In the genomic region with DNA sequence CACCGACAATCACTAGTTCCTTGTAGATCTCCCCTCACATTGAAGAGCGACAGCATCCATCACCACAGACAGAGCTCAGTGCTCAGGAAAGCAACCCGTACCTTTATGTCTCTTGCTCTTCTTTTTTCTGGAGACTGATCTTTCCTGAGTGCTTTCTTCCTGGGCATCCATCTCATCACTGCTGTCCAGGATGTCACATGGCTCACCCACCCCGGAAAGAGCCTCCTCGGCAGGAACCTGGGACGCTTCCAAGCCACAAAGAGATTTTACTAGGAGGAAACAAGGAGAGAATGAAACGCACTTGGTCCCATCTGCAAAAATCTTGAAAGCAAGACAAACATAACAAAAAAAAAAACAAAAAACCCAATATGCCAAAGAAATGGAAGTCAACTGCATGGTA, we compare ENCODE assay signal across 9 mouse cellular contexts. TPM values are rescaled to one million over a fixed set of nuclear protein-coding genes. Genes with fewer than 3 reads are reported as not detected.
DNase-seq lines count a peak whose midpoint lies in the region; ATAC-seq and TF ChIP-seq lines count a peak whose summit lies in the region.
"Had no signal": no experiment of that assay in that cellular context is flagged by ENCODE, and none has a peak within 500 bp of the region (broad histone marks: within the 10 kb centered on the region; RNA-seq: fewer than 3 reads in every experiment).

No protein-coding gene starts in this region.

- no peak overlapping the region for H3K27ac ChIP-seq in kidney, embryonic 15.5 days
- peak overlapping the region; percentile 65 for H3K27ac ChIP-seq in bone marrow macrophage, adult 2 months (ENCODE audit: insufficient read depth, low read depth, low read length)
- no peak overlapping the region for H3K27ac ChIP-seq in hindbrain, postnatal 0 days
- H3K27ac ChIP-seq in neural tube, embryonic 12.5 days, result no peak overlapping the region

- H3K9ac ChIP-seq in kidney, embryonic 15.5 days, result peak overlapping the region; percentile 96
- peak overlapping the region; percentile 98; the same call in 1 of the 2 replicates for H3K9ac ChIP-seq in hindbrain, postnatal 0 days (replicated peaks; ENCODE audit: low read length)
- peak overlapping the region; percentile 93; the same call in 1 of the 2 replicates for H3K9ac ChIP-seq in neural tube, embryonic 12.5 days

- peaks cover 47% of the 10 kb centered on the region for H3K36me3 ChIP-seq in kidney, embryonic 15.5 days
- H3K36me3 ChIP-seq in hindbrain, postnatal 0 days (ENCODE audit: insufficient read depth, low read length), result peaks cover 18% of the 10 kb centered on the region; the same call in 1 of the 2 replicates
- H3K36me3 ChIP-seq in neural tube, embryonic 12.5 days, result peaks cover 29% of the 10 kb centered on the region

- peak overlapping the region; percentile 78 for H3K4me2 ChIP-seq in kidney, embryonic 15.5 days
- H3K4me2 ChIP-seq in hindbrain, postnatal 0 days (ENCODE audit: low read depth, low read length), result peak overlapping the region; percentile 63
- H3K4me2 ChIP-seq in neural tube, embryonic 12.5 days (replicated peaks), result peak overlapping the region; percentile 71

- H3K4me3 ChIP-seq in kidney, embryonic 15.5 days (replicated peaks), result peak overlapping the region; percentile 85
- peak overlapping the region; percentile 98 for H3K4me3 ChIP-seq in bone marrow macrophage, adult 2 months (ENCODE audit: insufficient read depth, low read length)
- H3K4me3 ChIP-seq in hindbrain, postnatal 0 days (ENCODE audit: low read length), result peak overlapping the region; percentile 80
- peak overlapping the region; percentile 86; the same call in 1 of the 2 replicates for H3K4me3 ChIP-seq in neural tube, embryonic 12.5 days

- peaks cover 18% of the 10 kb centered on the region for H3K4me1 ChIP-seq in kidney, embryonic 15.5 days
- peaks cover 7% of the 10 kb centered on the region for H3K4me1 ChIP-seq in bone marrow macrophage, adult 2 months (ENCODE audit: control insufficient read depth, insufficient read depth, low read length)
- peaks cover 12% of the 10 kb centered on the region for H3K4me1 ChIP-seq in hindbrain, postnatal 0 days (ENCODE audit: insufficient read depth, low read length)
- H3K4me1 ChIP-seq in neural tube, embryonic 12.5 days, result peaks cover 13% of the 10 kb centered on the region

- ATAC-seq in kidney, embryonic 15.5 days (replicated peaks; ENCODE audit: low FRiP score), result no peak
- ATAC-seq in hindbrain, postnatal 0 days, result no peak
- no peak for ATAC-seq in neural tube, embryonic 12.5 days (ENCODE audit: low FRiP score, low read depth)

- no peak for TF ChIP-seq CTCF in bone marrow macrophage, adult 2 months (IDR thresholded peaks at IDR 0.05; ENCODE audit: low read depth, low read length)
- TF ChIP-seq CTCF in hindbrain, postnatal 0 days (IDR thresholded peaks at IDR 0.05; ENCODE audit: low read depth), result no peak

- no peaks in the 10 kb centered on the region for H3K9me3 ChIP-seq in kidney, embryonic 15.5 days (replicated peaks)
- H3K9me3 ChIP-seq in hindbrain, postnatal 0 days (ENCODE audit: low read length), result no peaks in the 10 kb centered on the region
- no peaks in the 10 kb centered on the region for H3K9me3 ChIP-seq in neural tube, embryonic 12.5 days

- no peak for DNase-seq in kidney, adult 18-20 months
- no peak for DNase-seq in hindbrain, postnatal 0 days (ENCODE audit: low spot score)
- DNase-seq in ovary, postnatal 14 days (ENCODE audit: low spot score), result no peak
- no peak for DNase-seq in retina, embryonic 14.5 days (ENCODE audit: low spot score)
- no peak for DNase-seq in retina, postnatal 1 day
- DNase-seq: adrenal gland, postnatal 25 days had no signal

- no peaks in the 10 kb centered on the region for H3K27me3 ChIP-seq in kidney, embryonic 15.5 days
- H3K27me3 ChIP-seq in hindbrain, postnatal 0 days (ENCODE audit: insufficient read depth, low read length), result no peaks in the 10 kb centered on the region
- H3K27me3 ChIP-seq in neural tube, embryonic 12.5 days (replicated peaks), result 0 out of 2 replicates have a peak, but pooled peaks cover 2% of the 10 kb centered on the region

- no peak for TF ChIP-seq POLR2A in bone marrow macrophage, adult 2 months (IDR thresholded peaks at IDR 0.05; ENCODE audit: borderline replicate concordance, low read depth, low read length)

- 73% methylated on average over 7 of the region's 7 CpGs for WGBS in kidney, embryonic 15.5 days
- WGBS in hindbrain, postnatal 0 days, result 67% methylated on average over 7 of the region's 7 CpGs
- 84% methylated on average over 7 of the region's 7 CpGs for WGBS in neural tube, embryonic 12.5 days

RNA-seq across cellular contexts. Expression of a gene that starts 1.1 kb away (rescaled TPM):
- polyA plus RNA-seq in kidney, embryonic 15.5 days (2015; fragmentation: Nextera tagmentation; extraction: Ambion mirVana), result 79.0 and 80.9 TPM in 2 replicates
- polyA plus RNA-seq in bone marrow macrophage, adult 2 months (2012; ENCODE audit: insufficient read depth, insufficient read length, missing spikeins), result 36.6 and 39.4 TPM in 2 replicates
- 189 and 200 TPM in 2 replicates for total RNA-seq in hindbrain, postnatal 0 days (2014; rRNA removed)
- polyA plus RNA-seq in hindbrain, postnatal 0 days (2015; fragmentation: Nextera tagmentation; extraction: Ambion mirVana), result 100 and 106 TPM in 2 replicates
- 110 and 114 TPM in 2 replicates for polyA plus RNA-seq in neural tube, embryonic 12.5 days (2016; fragmentation: Nextera tagmentation; extraction: Ambion mirVana)

RNA-seq across cellular contexts. Expression of a gene that starts 25.1 kb away (rescaled TPM):
- polyA plus RNA-seq in kidney, embryonic 15.5 days (2015; fragmentation: Nextera tagmentation; extraction: Ambion mirVana), result 0.09 TPM in 1 of 2 replicates, not detected in the other
- not detected in 2 replicates for polyA plus RNA-seq in bone marrow macrophage, adult 2 months (2012; ENCODE audit: insufficient read depth, insufficient read length, missing spikeins)
- total RNA-seq in hindbrain, postnatal 0 days (2014; rRNA removed), result not detected in 2 replicates
- not detected in 2 replicates for polyA plus RNA-seq in hindbrain, postnatal 0 days (2015; fragmentation: Nextera tagmentation; extraction: Ambion mirVana)
- polyA plus RNA-seq in neural tube, embryonic 12.5 days (2016; fragmentation: Nextera tagmentation; extraction: Ambion mirVana), result not detected in 2 replicates
- total RNA-seq: adrenal gland, postnatal 25 days had no signal

RNA-seq across cellular contexts. Expression of a gene that starts 27.9 kb away (rescaled TPM):
- 2.9 and 3.0 TPM in 2 replicates for polyA plus RNA-seq in kidney, embryonic 15.5 days (2015; fragmentation: Nextera tagmentation; extraction: Ambion mirVana)
- polyA plus RNA-seq in bone marrow macrophage, adult 2 months (2012; ENCODE audit: insufficient read depth, insufficient read length, missing spikeins), result 28.4 and 32.9 TPM in 2 replicates
- 42.7 and 46.5 TPM in 2 replicates for total RNA-seq in hindbrain, postnatal 0 days (2014; rRNA removed)
- 30.6 and 31.6 TPM in 2 replicates for polyA plus RNA-seq in hindbrain, postnatal 0 days (2015; fragmentation: Nextera tagmentation; extraction: Ambion mirVana)
- 8.0 and 8.6 TPM in 2 replicates for polyA plus RNA-seq in neural tube, embryonic 12.5 days (2016; fragmentation: Nextera tagmentation; extraction: Ambion mirVana)

RNA-seq across cellular contexts. Expression of a gene that starts 44.7 kb away (rescaled TPM):
- 35.6 and 38.1 TPM in 2 replicates for polyA plus RNA-seq in kidney, embryonic 15.5 days (2015; fragmentation: Nextera tagmentation; extraction: Ambion mirVana)
- 74.6 and 81.3 TPM in 2 replicates for polyA plus RNA-seq in bone marrow macrophage, adult 2 months (2012; ENCODE audit: insufficient read depth, insufficient read length, missing spikeins)
- 5.6 and 10.8 TPM in 2 replicates for total RNA-seq in hindbrain, postnatal 0 days (2014; rRNA removed)
- 11.2 and 11.3 TPM in 2 replicates for polyA plus RNA-seq in hindbrain, postnatal 0 days (2015; fragmentation: Nextera tagmentation; extraction: Ambion mirVana)
- 27.9 and 29.8 TPM in 2 replicates for polyA plus RNA-seq in neural tube, embryonic 12.5 days (2016; fragmentation: Nextera tagmentation; extraction: Ambion mirVana)

RNA-seq across cellular contexts. Expression of a gene that starts 54.5 kb away (rescaled TPM):
- 88.0 and 91.1 TPM in 2 replicates for polyA plus RNA-seq in kidney, embryonic 15.5 days (2015; fragmentation: Nextera tagmentation; extraction: Ambion mirVana)
- 202 and 213 TPM in 2 replicates for polyA plus RNA-seq in bone marrow macrophage, adult 2 months (2012; ENCODE audit: insufficient read depth, insufficient read length, missing spikeins)
- 115 and 120 TPM in 2 replicates for total RNA-seq in hindbrain, postnatal 0 days (2014; rRNA removed)
- polyA plus RNA-seq in hindbrain, postnatal 0 days (2015; fragmentation: Nextera tagmentation; extraction: Ambion mirVana), result 79.7 and 81.2 TPM in 2 replicates
- 71.1 and 74.5 TPM in 2 replicates for polyA plus RNA-seq in neural tube, embryonic 12.5 days (2016; fragmentation: Nextera tagmentation; extraction: Ambion mirVana)
